Comparison of ENCODE assay signal across 12 mouse cellular contexts in the genomic region with DNA sequence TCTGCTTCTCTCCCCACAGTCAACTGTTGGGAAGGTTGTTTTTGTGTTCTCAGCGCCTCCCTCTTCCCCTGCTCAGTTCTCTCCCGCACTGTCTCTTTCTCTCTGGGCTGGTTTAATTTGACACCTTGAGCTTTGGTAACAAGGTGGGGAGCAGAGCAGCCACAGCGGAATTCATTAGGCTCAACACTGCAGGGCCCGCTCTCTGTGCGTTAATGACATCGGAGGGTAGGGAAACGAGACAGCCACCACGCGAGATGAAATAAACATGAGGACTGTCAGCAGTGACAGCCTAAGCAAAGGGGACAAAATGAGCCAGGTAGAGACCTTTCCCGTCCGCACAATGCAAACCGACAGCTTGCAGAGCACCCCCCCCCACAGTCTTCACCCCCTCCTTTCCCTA.
DNase-seq lines count a peak whose midpoint lies in the region; ATAC-seq lines count a peak whose summit lies in the region.
"Had no signal": no experiment of that assay in that cellular context is flagged by ENCODE, and none has a peak within 500 bp of the region (broad histone marks: within the 10 kb centered on the region; RNA-seq: fewer than 3 reads in every experiment).

No protein-coding gene starts in this region.

- no peak overlapping the region; the same call in 1 of the 2 replicates for H3K9ac ChIP-seq in embryonic facial prominence, embryonic 13.5 days
- peak overlapping the region; percentile 8; the same call in 1 of the 2 replicates for H3K9ac ChIP-seq in hindbrain, embryonic 15.5 days
- H3K9ac ChIP-seq in neural tube, embryonic 12.5 days, result peak overlapping the region; percentile 49
- H3K9ac ChIP-seq: liver, embryonic 13.5 days had no signal

- no peak overlapping the region for H3K4me3 ChIP-seq in embryonic facial prominence, embryonic 13.5 days
- H3K4me3 ChIP-seq in hindbrain, embryonic 15.5 days, result no peak overlapping the region
- H3K4me3 ChIP-seq in neural tube, embryonic 12.5 days, result no peak overlapping the region
- H3K4me3 ChIP-seq: liver, embryonic 13.5 days had no signal

- peak; percentile 45 for DNase-seq in brain, adult 2 months (ENCODE audit: low read depth, low spot score)
- DNase-seq in adrenal gland, postnatal 4 days (ENCODE audit: low spot score in 2 of 2), result no peak
- DNase-seq in lung, postnatal 10 days, result no peak
- no peak for DNase-seq in spleen, adult 12 weeks (ENCODE audit: low spot score)
- DNase-seq: cerebellum, postnatal 10 days; gastrocnemius, postnatal 10 days; heart, postnatal 10 days; liver, embryonic 13.5 days; thymus, postnatal 25 days had no signal

- no peak; the same call in 1 of the 2 replicates for ATAC-seq in embryonic facial prominence, embryonic 13.5 days (ENCODE audit: insufficient number of reproducible peaks, insufficient read depth, low FRiP score, low TSS enrichment, low read depth)
- ATAC-seq in hindbrain, embryonic 15.5 days (ENCODE audit: low FRiP score, low read depth), result peak; percentile 66; the same call in 1 of the 2 replicates
- ATAC-seq in neural tube, embryonic 12.5 days (ENCODE audit: low FRiP score, low read depth), result peak; percentile 78

- no peaks in the 10 kb centered on the region for H3K27me3 ChIP-seq in embryonic facial prominence, embryonic 13.5 days
- no peaks in the 10 kb centered on the region for H3K27me3 ChIP-seq in hindbrain, embryonic 15.5 days
- H3K27me3 ChIP-seq in neural tube, embryonic 12.5 days (replicated peaks), result no peaks in the 10 kb centered on the region
- H3K27me3 ChIP-seq: liver, embryonic 13.5 days had no signal

- H3K4me2 ChIP-seq in embryonic facial prominence, embryonic 13.5 days, result 0 out of 2 replicates have a peak overlapping the region, but pooled peaks have one; percentile 12
- H3K4me2 ChIP-seq in hindbrain, embryonic 15.5 days, result peak overlapping the region; percentile 36
- peak overlapping the region; percentile 48 for H3K4me2 ChIP-seq in neural tube, embryonic 12.5 days (replicated peaks)
- H3K4me2 ChIP-seq: liver, embryonic 13.5 days had no signal

- H3K36me3 ChIP-seq in embryonic facial prominence, embryonic 13.5 days, result no peaks in the 10 kb centered on the region
- no peaks in the 10 kb centered on the region for H3K36me3 ChIP-seq in hindbrain, embryonic 15.5 days
- no peaks in the 10 kb centered on the region for H3K36me3 ChIP-seq in neural tube, embryonic 12.5 days
- H3K36me3 ChIP-seq: liver, embryonic 13.5 days had no signal

- peaks cover 56% of the 10 kb centered on the region for H3K4me1 ChIP-seq in embryonic facial prominence, embryonic 13.5 days
- peaks cover 47% of the 10 kb centered on the region for H3K4me1 ChIP-seq in hindbrain, embryonic 15.5 days (replicated peaks)
- H3K4me1 ChIP-seq in neural tube, embryonic 12.5 days, result peaks cover 39% of the 10 kb centered on the region

- H3K9me3 ChIP-seq in embryonic facial prominence, embryonic 13.5 days, result no peaks in the 10 kb centered on the region
- H3K9me3 ChIP-seq in hindbrain, embryonic 15.5 days, result no peaks in the 10 kb centered on the region
- H3K9me3 ChIP-seq in neural tube, embryonic 12.5 days, result no peaks in the 10 kb centered on the region
- H3K9me3 ChIP-seq: liver, embryonic 13.5 days had no signal

- H3K27ac ChIP-seq in embryonic facial prominence, embryonic 13.5 days, result 0 out of 2 replicates have a peak overlapping the region, but pooled peaks have one; percentile 34
- H3K27ac ChIP-seq in hindbrain, embryonic 15.5 days (replicated peaks), result peak overlapping the region; percentile 78
- peak overlapping the region; percentile 72 for H3K27ac ChIP-seq in neural tube, embryonic 12.5 days
- H3K27ac ChIP-seq: liver, embryonic 13.5 days had no signal

- WGBS in embryonic facial prominence, embryonic 13.5 days, result 38% methylated on average over 12 of the region's 12 CpGs
- 14% methylated on average over 12 of the region's 12 CpGs for WGBS in hindbrain, embryonic 15.5 days
- WGBS in neural tube, embryonic 12.5 days, result 8% methylated on average over 12 of the region's 12 CpGs
